Mouse (Mus musculus): ENCODE results near the gene Tmcc2.

Tmcc2 gene

DNA sequence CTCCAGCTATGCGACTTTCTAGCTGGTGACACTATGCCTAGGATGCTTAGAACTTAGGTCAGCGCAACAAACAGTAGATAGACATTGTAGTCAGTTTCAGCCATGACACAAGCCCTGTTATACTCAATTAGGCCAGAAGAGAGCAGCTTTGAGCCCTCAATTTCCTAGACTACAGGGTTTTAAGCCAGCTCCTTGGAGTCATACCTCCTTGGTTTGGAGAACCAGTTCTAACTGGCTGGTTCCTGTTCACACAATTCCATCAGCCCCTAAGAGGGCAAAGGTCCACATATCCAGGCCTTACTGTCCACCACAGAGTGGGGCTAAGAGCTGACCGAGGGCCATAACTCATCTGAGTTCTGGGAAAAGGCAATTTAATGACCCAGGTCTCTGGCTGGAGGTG lies 78.4 kb downstream of the Tmcc2 start:
- DNase-seq = peak; percentile 82 to 84

DNA sequence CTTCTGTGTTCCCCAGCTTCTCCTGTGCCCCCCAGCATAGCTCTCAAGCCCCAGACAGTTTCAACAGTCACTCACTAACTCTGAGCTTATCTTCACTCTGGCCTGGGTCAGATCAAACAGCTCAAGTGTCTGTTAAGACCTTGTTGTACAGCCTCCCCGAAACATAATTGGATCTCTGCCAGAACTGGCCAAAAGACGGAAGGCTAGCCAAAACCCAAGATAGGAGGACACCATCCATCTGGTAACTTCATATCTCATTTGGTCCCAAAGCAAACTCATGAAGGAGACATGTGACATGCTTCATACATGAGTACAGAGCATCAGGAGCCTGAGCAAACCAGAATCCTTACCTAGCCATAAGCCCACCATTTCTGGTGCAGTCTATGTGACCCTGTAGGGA lies 79.0 kb downstream of the Tmcc2 start:
- DNase-seq = no peak

DNA sequence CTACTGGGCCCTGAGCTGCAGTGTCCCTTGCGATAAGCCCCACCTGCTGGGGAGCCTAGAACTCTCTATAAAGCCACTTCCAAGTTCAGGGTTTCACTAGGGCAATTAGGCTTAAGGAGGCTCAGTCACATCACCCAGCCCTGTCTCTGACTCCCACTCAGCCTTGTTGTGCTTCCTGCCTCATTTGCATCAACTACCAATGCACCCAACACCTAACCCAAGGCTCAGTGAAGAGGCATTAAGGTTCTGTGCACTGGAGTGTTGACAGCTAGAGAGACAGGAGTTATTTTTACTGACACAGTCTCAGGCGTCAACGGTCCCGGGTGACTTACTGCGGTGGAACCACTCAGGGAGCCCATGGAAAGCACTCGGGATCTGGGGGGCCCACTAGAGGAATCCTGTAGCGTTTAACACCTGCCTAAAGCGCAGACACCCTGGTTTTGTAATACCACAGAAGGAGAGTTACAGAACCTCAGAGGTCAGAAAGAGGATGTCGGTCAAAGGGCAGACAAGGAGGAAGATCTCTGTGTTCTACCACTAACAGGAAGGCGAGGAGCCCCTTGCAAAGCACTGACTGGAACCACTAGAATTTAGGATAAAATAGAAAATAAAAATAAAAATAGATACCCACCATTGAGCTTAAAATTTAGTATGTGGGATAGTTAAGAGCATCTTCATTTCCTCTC lies 79.8 kb downstream of the Tmcc2 start:
- DNase-seq = no peak

DNA sequence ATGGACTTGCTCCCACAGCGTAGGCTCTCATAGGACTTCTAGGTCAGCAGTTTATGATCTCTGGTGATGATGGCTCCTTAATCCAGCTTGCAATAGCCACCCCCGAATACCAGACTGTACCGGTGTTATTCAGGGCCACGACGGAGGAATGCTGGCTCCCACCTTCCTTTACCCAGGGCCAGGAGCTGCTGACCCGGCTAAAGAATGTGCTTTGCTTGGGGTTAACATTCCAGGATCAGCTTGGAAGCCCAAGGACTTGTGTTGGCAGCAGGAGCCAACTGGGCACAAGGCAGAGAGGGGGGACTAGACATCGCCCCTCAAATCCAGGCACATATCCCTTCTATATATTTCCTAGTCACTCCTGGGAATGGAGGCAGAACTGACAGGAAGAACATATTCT lies 80.3 kb downstream of the Tmcc2 start:
- DNase-seq = no peak

DNA sequence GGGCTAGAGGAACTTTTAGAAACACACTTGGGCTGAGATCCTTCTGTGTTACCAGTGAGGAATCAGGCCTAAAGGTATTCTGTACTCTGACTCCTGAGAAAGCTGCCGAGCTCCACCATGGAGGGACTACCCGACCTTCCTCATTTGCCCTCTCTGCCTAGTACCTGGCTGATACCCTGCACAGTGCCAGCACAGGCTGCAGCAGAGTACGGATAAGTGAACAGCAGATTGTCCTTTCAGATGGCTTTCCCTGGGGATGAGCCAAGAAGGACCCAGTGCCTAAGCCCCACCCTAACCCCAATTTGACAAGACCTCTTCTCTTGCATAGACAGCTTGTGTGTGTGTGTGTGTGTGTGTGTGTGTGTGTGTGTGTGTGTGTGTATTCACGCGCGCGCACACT lies 82.4 kb downstream of the Tmcc2 start:
- peak in 1 of 2 experiments; percentile 38 for DNase-seq

DNA sequence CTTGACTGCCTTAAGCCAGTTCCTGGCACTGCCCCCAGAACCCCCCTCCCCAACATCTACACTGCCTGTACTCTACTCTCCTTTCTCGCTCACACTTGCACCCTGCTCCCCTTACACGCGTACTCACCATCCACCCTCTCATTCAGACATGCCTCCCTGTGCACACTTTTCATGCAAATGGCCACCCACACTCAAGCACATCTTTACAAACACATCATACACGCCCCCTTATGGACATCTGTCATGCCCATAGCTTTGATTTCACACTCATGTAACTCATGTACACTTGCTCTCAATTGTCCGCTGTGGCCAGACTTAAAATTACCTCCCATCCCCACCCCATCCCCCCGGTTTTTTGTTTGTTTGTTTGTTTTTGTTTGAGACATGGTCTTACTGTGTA lies 83.1 kb downstream of the Tmcc2 start:
- DNase-seq = no peak

DNA sequence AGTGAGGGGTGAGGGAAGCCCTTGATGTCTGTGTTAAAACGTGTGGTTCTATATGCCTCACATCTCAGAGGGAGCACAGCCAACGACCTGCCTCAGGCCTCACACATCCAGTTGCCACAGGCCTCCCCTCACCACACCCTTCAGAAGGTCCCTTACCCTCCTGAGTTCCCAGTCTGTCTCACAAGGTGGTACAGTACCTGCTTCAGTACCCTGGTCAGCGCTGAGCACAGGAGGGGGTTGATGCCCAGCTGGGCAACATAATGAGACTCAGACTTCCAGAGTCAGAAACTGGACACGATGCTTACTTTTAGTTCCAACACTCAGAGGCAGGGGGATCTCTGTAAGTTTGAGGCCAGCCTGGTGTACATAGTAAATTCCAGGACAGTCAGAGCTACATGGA lies 84.3 kb downstream of the Tmcc2 start:
- DNase-seq = no peak
